Mouse (Mus musculus) adrenal gland, postnatal 36 days (tissue): ENCODE measurements around the gene Cacna1d. TPM values are rescaled to one million over a fixed set of nuclear protein-coding genes. Genes with fewer than 3 reads are reported as not detected.
A peak's percentile ranks its signal among the peaks of the same experiment; 100 is the strongest.

Experiments
- DNase-seq, 2 experiments: peaks; one replicate each; pipeline ENCODE4 v3.0.0; 2021; ENCODE audit warnings: mixed read lengths in 1 of 2
- long read RNA-seq, 2 experiments: library from polyadenylated mRNA; stranded (forward); transcript quantifications; one replicate each; pipeline ENCODE4 v2.0.0; 2021; ENCODE audit warnings: borderline sequencing depth in 2 of 2
- total RNA-seq, 2 experiments: library from RNA; stranded (reverse); gene quantifications; 2 replicates each; pipeline ENCODE4 v1.2.3; 2021

Cacna1d gene
- total RNA-seq, result 10 to 100 TPM; 11.2 to 16.6 TPM
- long read RNA-seq, experiment 1, partial matches to known transcripts, result 1 of 4 reads
- long read RNA-seq, experiment 1, other reads (novel, unspliced or antisense), result 3 of 4 reads
- long read RNA-seq, experiment 2, partial matches to known transcripts, result 0 of 3 reads
- long read RNA-seq, experiment 2, other reads (novel, unspliced or antisense), result 3 of 3 reads

DNA sequence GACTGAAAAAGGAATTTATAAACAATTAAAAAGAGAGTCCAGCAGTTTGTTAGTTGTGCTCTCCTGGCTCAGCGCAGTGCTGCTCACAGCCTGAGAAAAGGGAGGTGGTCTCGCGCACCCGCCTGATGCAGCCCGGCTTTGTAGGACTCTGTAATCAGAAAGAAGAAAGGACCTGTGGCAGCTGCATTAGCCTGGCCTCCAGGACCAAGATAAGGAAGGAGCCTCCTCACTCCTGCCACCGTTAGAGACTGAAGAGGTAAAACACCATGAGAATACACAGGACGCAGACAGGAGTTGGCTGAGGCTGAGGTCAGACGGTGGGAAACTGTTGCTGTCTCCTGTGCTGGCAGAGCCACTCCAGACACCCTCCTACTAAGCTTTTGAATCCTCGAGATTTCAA, at the start of gene Cacna1d:
Gene Cacna1d, minus strand, starts transcription at position 114 of the 400 bp plus-strand sequence.
- no peak for DNase-seq

DNA sequence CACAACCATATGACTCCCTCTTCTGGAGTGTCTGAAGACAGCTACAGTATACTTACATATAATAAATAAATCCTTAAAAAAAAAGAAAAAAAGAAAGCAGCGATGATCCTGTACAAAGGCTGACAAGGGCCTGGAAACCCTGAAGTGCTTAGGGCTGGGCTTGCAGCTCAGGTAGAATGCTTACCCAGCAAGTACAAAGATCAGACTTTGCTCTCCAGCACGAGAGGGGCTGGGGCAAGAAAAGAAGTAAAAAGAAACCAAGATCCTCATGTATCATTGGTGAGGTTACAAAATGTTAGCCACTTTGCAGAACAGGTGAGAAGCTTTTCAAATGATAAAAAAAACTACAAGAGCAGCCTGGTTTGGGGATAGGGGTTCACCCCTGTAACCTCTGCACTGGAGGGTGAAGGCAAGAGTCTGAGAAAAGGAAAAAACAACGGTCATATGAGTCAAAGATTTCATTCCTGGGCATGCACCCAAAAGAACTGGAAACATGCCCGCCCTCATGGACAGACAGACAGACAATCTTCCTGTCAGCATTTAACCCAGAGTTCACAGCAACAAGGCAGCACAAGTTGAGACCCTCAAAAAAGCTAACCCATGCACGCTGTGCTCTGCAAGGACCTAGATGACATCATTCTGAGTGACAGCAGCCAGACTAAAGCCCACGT, 42.7 kb upstream of the Cacna1d start:
- DNase-seq, result peak; percentile 46 to 63

DNA sequence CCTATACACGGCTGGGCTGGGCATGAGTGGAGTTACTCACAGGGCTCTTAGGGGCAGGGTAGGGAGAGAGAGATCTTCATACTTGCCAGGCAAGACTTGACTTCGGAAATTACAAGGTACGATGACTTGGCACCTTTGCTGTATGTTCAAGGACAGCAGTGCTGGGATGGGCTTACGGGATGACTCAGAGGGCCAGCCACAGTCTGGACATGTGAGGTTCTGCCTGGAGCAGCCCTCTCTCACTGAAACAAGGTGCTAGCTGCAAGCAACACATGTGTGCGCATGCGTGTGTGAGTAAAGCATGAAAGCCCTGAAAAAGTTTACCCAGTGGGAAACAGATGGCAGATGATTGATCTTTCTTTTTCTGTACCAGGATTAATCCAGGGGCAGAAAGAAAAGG, 40.6 kb upstream of the Cacna1d start:
- peak; percentile 61 to 70 for DNase-seq

- DNase-seq, result no peak
Measured at GRCm38 (mm10) chr14:30531431-30531830, 40.2 kb upstream of the Cacna1d start.

GRCm38 (mm10) chr14:30530726-30531269, 39.5 kb upstream of the Cacna1d start:
- no peak for DNase-seq

- no peak for DNase-seq
Measured at GRCm38 (mm10) chr14:30529454-30529853, 38.2 kb upstream of the Cacna1d start.

DNA sequence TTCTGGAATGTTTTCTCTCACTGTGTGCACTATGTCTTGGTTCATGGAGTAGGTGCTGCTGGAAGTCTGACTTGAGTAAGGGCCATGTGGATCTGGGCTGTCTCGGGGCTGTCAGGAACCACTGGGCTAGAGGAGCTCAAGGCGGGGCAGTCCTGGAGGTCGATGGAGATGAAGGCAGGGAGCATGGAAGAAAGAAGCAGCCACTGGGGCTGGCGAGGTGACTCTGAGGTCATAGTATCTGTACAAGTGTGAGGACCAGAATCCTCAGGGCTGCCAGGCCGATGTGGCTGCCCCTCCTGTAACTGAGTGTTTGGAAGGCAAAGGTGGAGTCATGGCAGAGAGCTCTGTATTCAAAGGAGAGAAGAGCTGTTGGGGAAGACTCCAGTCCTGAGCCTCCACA, 37.7 kb upstream of the Cacna1d start:
- no peak for DNase-seq

DNA sequence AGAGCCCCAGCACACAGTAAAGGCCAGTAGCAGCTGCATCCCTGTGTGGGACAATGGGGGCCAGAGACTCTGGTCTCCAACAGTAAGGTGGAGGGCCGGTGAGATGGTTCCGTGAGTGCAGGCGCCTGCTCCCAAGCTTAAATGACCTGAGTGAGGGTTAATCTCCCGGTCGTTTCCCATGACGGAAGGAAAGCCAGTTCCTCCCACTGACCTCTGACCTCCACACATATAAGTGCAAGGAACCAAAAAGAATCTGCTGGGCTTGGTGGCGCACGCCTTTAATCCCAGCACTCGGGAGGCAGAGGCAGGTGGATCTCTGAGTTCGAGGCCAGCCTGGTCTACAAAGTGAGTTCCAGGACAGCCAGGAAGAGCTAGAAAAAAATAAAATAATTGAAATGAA, 37.1 kb upstream of the Cacna1d start:
- no peak for DNase-seq

GRCm38 (mm10) chr14:30523356-30523755, 32.1 kb upstream of the Cacna1d start:
- no peak for DNase-seq

DNA sequence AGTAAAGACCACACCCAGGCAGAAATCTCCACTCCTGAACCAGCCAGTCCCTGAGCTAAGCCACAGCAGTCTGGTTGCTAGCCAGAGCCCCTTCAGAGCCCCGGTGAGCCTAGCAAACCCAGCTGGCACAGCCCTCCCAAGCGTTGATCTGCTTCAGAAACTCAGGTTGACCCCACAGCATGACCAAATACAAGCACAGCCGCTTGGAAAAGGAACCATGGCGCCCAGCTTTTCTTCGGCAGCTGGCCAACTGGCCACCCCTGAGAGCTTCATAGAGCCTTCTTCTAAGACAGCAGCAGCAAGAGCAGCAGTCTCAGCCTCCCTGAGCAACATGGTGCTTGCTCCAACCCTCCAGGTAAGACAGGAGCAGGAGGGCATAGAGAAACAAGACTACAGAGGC, 28.1 kb upstream of the Cacna1d start:
- no peak for DNase-seq

DNA sequence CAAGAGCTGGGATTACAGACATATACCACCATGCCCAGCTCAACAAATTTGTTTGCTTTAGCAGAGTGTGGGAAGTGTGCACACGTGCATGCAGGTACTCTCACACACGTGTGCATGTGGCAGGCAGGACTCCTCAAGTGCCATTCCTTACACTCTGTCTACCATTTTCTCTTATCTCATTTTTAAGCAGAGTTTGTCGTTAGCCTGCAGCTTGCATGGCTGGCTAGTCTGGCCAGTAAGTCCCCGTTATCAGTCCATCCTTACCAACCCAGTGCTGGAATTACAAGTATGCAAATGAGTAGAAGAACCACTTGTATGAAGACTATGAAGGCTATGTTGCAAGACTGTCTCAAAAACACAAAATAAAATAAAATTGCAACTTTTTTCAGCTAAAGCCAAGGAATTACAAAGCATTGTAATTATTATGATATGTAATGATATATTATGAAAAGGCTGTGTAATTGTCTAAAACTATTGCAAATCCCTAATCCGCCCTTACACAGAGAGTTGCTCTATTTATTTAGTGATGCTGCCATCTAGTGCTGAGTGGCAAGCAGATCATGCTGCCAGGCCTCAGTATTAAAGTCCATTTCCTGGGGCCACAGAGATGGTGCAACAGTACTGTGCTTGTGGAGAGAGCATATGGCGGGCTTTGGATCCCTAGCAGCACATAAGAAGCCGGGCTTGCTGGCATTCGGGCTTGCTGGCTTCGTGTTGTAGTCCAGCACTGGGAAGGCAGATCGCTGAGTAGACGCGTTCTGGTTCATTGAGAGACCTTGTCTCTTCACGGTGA, 24.9 kb upstream of the Cacna1d start:
- DNase-seq, result peak in 1 of 2 experiments; percentile 27

GRCm38 (mm10) chr14:30512896-30513295, 21.6 kb upstream of the Cacna1d start:
- DNase-seq, result no peak

- no peak for DNase-seq
Measured at GRCm38 (mm10) chr14:30510214-30510763, 19.0 kb upstream of the Cacna1d start.

DNA sequence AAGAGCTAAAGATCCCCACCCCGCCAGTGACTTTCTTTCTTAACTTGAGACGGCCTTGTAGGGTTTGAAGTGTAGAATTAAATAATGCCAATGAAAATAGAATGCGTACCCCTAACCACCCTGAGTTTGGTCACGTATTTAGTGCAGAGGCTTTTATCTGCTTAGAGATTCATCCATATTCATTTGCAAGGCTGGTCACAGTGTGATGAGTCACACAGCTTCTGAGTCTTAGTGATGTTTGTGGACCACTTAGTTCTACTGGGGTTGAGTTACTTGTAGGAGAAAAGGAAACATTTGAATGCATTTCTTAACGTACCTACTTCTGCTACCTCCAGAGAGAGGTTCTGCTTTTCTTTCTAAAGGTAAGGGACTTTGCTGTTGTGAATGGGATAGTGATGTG, 13.7 kb upstream of the Cacna1d start:
- DNase-seq, result no peak

DNA sequence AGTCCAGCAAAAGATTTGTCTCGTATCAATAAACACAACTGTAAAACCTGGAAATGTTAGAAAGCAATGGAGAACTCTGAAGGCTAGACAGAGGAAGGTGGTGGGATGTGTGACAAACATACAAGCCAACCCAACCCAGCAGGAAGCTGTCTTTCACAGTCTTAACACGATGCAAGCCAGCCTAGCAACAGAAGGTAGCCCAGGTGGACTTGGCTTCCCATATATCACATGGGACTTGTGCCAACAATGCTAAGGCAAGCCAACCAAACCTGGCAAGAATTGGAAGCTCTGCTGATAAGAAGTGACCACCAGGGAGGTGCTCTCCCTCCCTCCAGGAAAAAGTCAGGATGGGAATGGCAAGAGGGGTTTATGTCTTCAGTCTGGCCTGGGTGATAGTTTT, 6.9 kb upstream of the Cacna1d start:
- no peak for DNase-seq

DNA sequence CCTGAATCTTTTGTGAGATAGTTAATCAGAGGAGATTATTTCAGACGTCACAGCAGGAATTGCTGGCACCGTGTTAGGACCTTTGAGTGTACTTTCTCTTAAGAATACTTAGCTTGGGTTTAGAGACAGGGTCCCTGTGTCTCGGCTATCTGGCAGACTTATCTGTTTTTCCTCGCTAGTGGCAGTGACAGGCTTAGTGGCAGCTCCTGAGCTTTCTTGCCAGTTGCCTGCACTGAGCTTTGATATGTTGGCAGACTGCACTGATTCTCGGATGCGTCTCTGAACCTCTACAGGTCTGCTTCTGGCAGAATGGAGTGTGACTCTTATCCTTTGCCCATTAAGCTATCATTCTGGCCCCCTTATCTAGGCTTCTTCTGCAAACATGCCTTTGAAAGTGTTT, 3.7 kb upstream of the Cacna1d start:
- no peak for DNase-seq

DNA sequence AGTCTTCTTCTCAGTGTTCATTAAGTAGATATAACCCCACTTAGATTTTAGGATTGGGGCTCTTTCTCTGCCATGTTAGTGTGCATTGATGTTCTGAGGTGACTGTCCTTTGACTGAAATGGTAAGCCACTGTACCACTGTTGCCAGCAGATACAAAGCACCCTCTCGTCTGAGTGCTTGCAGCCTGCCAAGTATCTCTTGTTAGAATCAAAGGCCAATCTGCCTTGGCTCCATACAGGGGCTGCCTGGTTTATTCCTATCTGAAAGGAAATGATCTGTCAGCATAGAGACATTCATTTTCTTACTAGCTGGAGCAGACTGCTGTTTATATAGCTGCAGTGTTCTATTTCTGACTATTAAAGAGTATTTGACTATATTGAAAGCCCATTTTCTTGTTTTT, 2.0 kb upstream of the Cacna1d start:
- DNase-seq, result no peak

GRCm38 (mm10) chr14:30479361-30479948, 11.8 kb downstream of the Cacna1d start, which contains the start of gene Dcp1a:
Gene Dcp1a (plus strand): TSS chr14:30479535.
- DNase-seq, result peak; percentile 96

DNA sequence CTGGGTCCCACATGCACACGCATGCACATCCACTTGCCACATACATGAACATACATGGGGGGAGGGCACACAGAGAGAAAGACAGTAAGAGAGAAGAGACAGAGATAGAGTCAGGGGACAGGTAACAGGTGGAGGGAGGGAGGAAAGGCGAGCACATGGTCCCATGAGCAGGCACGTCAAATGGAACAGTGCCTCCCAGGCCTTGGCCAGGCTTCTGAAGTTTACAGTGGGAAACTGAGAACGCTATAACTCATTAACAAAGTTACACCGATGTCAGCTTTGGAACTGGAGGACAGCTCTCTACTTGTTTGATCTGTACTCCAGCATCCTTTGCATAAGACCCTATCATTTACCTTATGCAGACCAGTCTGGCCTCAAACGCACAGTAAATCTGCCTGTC, 16.8 kb downstream of the Cacna1d start:
- no peak for DNase-seq

GRCm38 (mm10) chr14:30473605-30474004, 17.6 kb downstream of the Cacna1d start:
- DNase-seq, result no peak

GRCm38 (mm10) chr14:30463312-30463711, 27.9 kb downstream of the Cacna1d start:
- no peak for DNase-seq

DNA sequence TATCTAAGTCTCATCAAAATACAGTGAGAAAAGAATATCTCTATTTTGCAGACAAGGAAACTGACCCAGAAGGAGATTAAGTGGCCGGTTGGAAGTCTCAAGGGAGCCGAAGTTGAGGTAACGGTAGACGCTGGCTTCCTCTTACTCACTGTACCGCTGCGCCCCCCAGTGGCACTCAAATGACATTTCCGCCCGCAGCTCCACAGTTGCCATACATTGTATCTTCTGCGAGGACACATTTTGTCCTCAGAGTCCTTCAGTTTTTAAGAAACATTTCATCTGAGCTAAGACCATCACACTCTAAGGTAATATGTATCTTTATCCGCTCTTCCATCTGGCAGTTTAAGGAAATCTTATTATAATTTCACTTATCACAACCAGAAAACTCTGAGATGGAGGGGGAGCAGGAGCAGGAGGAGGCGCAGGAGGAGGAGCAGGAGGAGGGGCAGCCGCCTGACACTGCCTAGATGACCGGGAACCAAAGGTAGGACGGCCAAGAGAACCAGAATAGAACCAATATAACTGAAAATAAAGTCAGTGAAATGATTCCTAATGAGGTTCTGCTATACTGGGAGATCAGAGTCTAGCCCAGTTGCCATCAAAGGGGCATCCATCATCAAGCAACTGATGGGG, 31.2 kb downstream of the Cacna1d start:
- DNase-seq, result peak; percentile 79 to 87
